ENCODE assay signal across 8 mouse cellular contexts in genomic region chr2:130634739-130635411, GRCm38 (mm10). TPM values are rescaled to one million over a fixed set of nuclear protein-coding genes. Genes with fewer than 3 reads are reported as not detected.
DNase-seq lines count a peak whose midpoint lies in the region; ATAC-seq and TF ChIP-seq lines count a peak whose summit lies in the region.

No protein-coding gene starts in this region.

- peaks cover 12% of the 10 kb centered on the region for H3K4me1 ChIP-seq in limb, embryonic 14.5 days (ENCODE audit: control insufficient read depth, insufficient read depth, low read length)
- peaks cover 8% of the 10 kb centered on the region; the same call in 1 of the 2 replicates for H3K4me1 ChIP-seq in midbrain, embryonic 16.5 days (ENCODE audit: control insufficient read depth, insufficient read depth, low read length)

- H3K9me3 ChIP-seq in limb, embryonic 14.5 days (ENCODE audit: control insufficient read depth, low read length) = no peaks in the 10 kb centered on the region
- H3K9me3 ChIP-seq in midbrain, embryonic 16.5 days (replicated peaks; ENCODE audit: control insufficient read depth, low read length, poor library complexity, severe bottlenecking) = no peaks in the 10 kb centered on the region

- 2% methylated on average over 37 of the region's 38 CpGs for WGBS in limb, embryonic 14.5 days
- 7% methylated on average over 38 of the region's 38 CpGs for WGBS in midbrain, embryonic 16.5 days

- H3K4me3 ChIP-seq in limb, embryonic 14.5 days (replicated peaks; ENCODE audit: low read length) = peak overlapping the region; percentile 42
- H3K4me3 ChIP-seq in midbrain, embryonic 16.5 days (ENCODE audit: low read depth, low read length) = 0 out of 2 replicates have a peak overlapping the region, but pooled peaks have one; percentile 16

- intact Hi-C loops in heart, postnatal 10 days (cut with DNase I) = no loop called here
- intact Hi-C loops in left cerebral cortex, postnatal 14 days (cut with DNase I) = no loop called here

- ATAC-seq in limb, embryonic 14.5 days (ENCODE audit: low FRiP score, low read depth) = peak; percentile 44; the same call in 1 of the 2 replicates
- ATAC-seq in midbrain, embryonic 16.5 days = no peak

- TF ChIP-seq POLR2A in limb, embryonic 14.5 days (IDR thresholded peaks at IDR 0.05; ENCODE audit: borderline replicate concordance, extremely low read depth, insufficient read depth, insufficient read length) = no peak

- peaks cover 30% of the 10 kb centered on the region for H3K27me3 ChIP-seq in limb, embryonic 14.5 days (ENCODE audit: control insufficient read depth, insufficient read depth, low read length)
- H3K27me3 ChIP-seq in midbrain, embryonic 16.5 days (ENCODE audit: control insufficient read depth, insufficient read depth, low read depth, low read length) = peaks cover 37% of the 10 kb centered on the region

- peak overlapping the region; percentile 82 for H3K4me2 ChIP-seq in limb, embryonic 14.5 days (replicated peaks; ENCODE audit: low read depth, low read length, severe bottlenecking)
- peak overlapping the region; percentile 29 for H3K4me2 ChIP-seq in midbrain, embryonic 16.5 days (ENCODE audit: low read length)

- no peaks in the 10 kb centered on the region; the same call in 1 of the 2 replicates for H3K36me3 ChIP-seq in limb, embryonic 14.5 days (ENCODE audit: control insufficient read depth, insufficient read depth, low read length)
- H3K36me3 ChIP-seq in midbrain, embryonic 16.5 days (ENCODE audit: control insufficient read depth, insufficient read depth, low read length) = peaks cover 14% of the 10 kb centered on the region

- peak overlapping the region; percentile 49 for H3K9ac ChIP-seq in limb, embryonic 14.5 days (ENCODE audit: low read depth, low read length, severe bottlenecking)
- H3K9ac ChIP-seq in midbrain, embryonic 16.5 days (ENCODE audit: low read depth, low read length) = peak overlapping the region; percentile 44; the same call in 1 of the 2 replicates

- peak; percentile 29 for DNase-seq in urinary bladder, postnatal 14 days (ENCODE audit: low spot score)
- DNase-seq in urinary bladder, postnatal 36 days (ENCODE audit: low spot score in 2 of 2) = no peak
- peak; percentile 65 for DNase-seq in embryo, embryonic 10 days (ENCODE audit: low spot score)
- peak; percentile 23 to 40 for DNase-seq in heart, postnatal 10 days
- no peak for DNase-seq in limb, embryonic 14.5 days (ENCODE audit: low spot score)
- peak; percentile 41 to 54 for DNase-seq in thymus, postnatal 36 days
- DNase-seq in left cerebral cortex, postnatal 14 days (ENCODE audit: low spot score in 2 of 2) = no peak

- no peak overlapping the region for H3K27ac ChIP-seq in limb, embryonic 14.5 days (replicated peaks; ENCODE audit: low read depth, low read length)
- H3K27ac ChIP-seq in midbrain, embryonic 16.5 days (ENCODE audit: low read length) = no peak overlapping the region

RNA-seq across cellular contexts. Expression of gene Ubox5, which starts 5.0 kb away (rescaled TPM):
- 1 to 10 TPM; 6.2 to 6.4 TPM for total RNA-seq in heart, postnatal 10 days (2021)
- polyA plus RNA-seq in limb, embryonic 14.5 days (2012; rRNA removed) = 11.8 and 14.1 TPM in 2 replicates
- polyA plus RNA-seq in limb, embryonic 14.5 days (2014; fragmentation: Nextera tagmentation; extraction: Ambion mirVana) = 14.3 and 15.0 TPM in 2 replicates
- 8.4 and 8.9 TPM in 2 replicates for polyA plus RNA-seq in midbrain, embryonic 16.5 days (2015; fragmentation: Nextera tagmentation; extraction: Ambion mirVana)
- total RNA-seq in left cerebral cortex, postnatal 14 days (2021) = 1 to 10 TPM; 7.7 to 8.3 TPM

RNA-seq across cellular contexts. Expression of gene Fastkd5, which starts 5.0 kb away (rescaled TPM):
- 1 to 10 TPM; 8.8 to 9.5 TPM for total RNA-seq in heart, postnatal 10 days (2021)
- 5.7 and 6.1 TPM in 2 replicates for polyA plus RNA-seq in limb, embryonic 14.5 days (2012; rRNA removed)
- 14.2 and 15.0 TPM in 2 replicates for polyA plus RNA-seq in limb, embryonic 14.5 days (2014; fragmentation: Nextera tagmentation; extraction: Ambion mirVana)
- 10.2 and 11.4 TPM in 2 replicates for polyA plus RNA-seq in midbrain, embryonic 16.5 days (2015; fragmentation: Nextera tagmentation; extraction: Ambion mirVana)
- 1 to 10 TPM; 7.3 to 8.0 TPM for total RNA-seq in left cerebral cortex, postnatal 14 days (2021)

RNA-seq across cellular contexts. Expression of gene Lzts3, which starts 7.7 kb away (rescaled TPM):
- total RNA-seq in heart, postnatal 10 days (2021) = 1 to 10 TPM; 3.8 to 4.0 TPM
- 14.6 and 16.2 TPM in 2 replicates for polyA plus RNA-seq in limb, embryonic 14.5 days (2012; rRNA removed)
- polyA plus RNA-seq in limb, embryonic 14.5 days (2014; fragmentation: Nextera tagmentation; extraction: Ambion mirVana) = 1.1 and 1.4 TPM in 2 replicates
- polyA plus RNA-seq in midbrain, embryonic 16.5 days (2015; fragmentation: Nextera tagmentation; extraction: Ambion mirVana) = 17.7 and 20.7 TPM in 2 replicates
- 10 to 100 TPM; 88.0 to 89.5 TPM for total RNA-seq in left cerebral cortex, postnatal 14 days (2021)

RNA-seq across cellular contexts. Expression of gene Ddrgk1, which starts 29.6 kb away (rescaled TPM):
- total RNA-seq in heart, postnatal 10 days (2021) = 10 to 100 TPM; 63.0 to 68.3 TPM
- 48.0 and 58.5 TPM in 2 replicates for polyA plus RNA-seq in limb, embryonic 14.5 days (2012; rRNA removed)
- polyA plus RNA-seq in limb, embryonic 14.5 days (2014; fragmentation: Nextera tagmentation; extraction: Ambion mirVana) = 53.7 and 66.3 TPM in 2 replicates
- polyA plus RNA-seq in midbrain, embryonic 16.5 days (2015; fragmentation: Nextera tagmentation; extraction: Ambion mirVana) = 71.0 and 77.1 TPM in 2 replicates
- 10 to 100 TPM; 78.1 to 85.2 TPM for total RNA-seq in left cerebral cortex, postnatal 14 days (2021)

RNA-seq across cellular contexts. Expression of gene Itpa, which starts 32.5 kb away (rescaled TPM):
- 10 to 100 TPM; 27.0 to 29.4 TPM for total RNA-seq in heart, postnatal 10 days (2021)
- 81.7 and 82.6 TPM in 2 replicates for polyA plus RNA-seq in limb, embryonic 14.5 days (2012; rRNA removed)
- polyA plus RNA-seq in limb, embryonic 14.5 days (2014; fragmentation: Nextera tagmentation; extraction: Ambion mirVana) = 99.4 and 104 TPM in 2 replicates
- 136 and 137 TPM in 2 replicates for polyA plus RNA-seq in midbrain, embryonic 16.5 days (2015; fragmentation: Nextera tagmentation; extraction: Ambion mirVana)
- 10 to 100 TPM; 40.4 to 41.9 TPM for total RNA-seq in left cerebral cortex, postnatal 14 days (2021)

Comparison
In these comparisons a context has a peak if more than half of its experiments do, and no peak if none do; other contexts are left out.
1. DNase-seq: peak in urinary bladder, postnatal 14 days (single experiment), embryo, embryonic 10 days (single experiment), heart, postnatal 10 days (2 of 2) and thymus, postnatal 36 days (2 of 2); none in urinary bladder, postnatal 36 days (0 of 2), limb, embryonic 14.5 days (single experiment) and left cerebral cortex, postnatal 14 days (0 of 2).
2. RNA of gene Lzts3, which starts 7.7 kb away (total RNA-seq): 88.0 to 89.5 TPM in left cerebral cortex, postnatal 14 days; 3.8 to 4.0 TPM in heart, postnatal 10 days; every median in the first group is over 10 times any median in the second.